ENCODE assay signal across 12 mouse cellular contexts in genomic region chr19:46899871-46900270, GRCm38 (mm10).
A peak's percentile ranks its signal among the peaks of the same experiment; 100 is the strongest.
DNase-seq lines count a peak whose midpoint lies in the region; ATAC-seq and TF ChIP-seq lines count a peak whose summit lies in the region.
"Had no signal": no experiment of that assay in that cellular context is flagged by ENCODE, and none has a peak within 500 bp of the region (broad histone marks: within the 10 kb centered on the region; RNA-seq: fewer than 3 reads in every experiment).

No protein-coding gene starts in this region.

- 52% methylated on average over 5 of the region's 5 CpGs for WGBS in heart, embryonic 10.5 days
- 48% methylated on average over 5 of the region's 5 CpGs for WGBS in liver, embryonic 13.5 days (ENCODE audit: insufficient replicate concordance)
- 38% methylated on average over 5 of the region's 5 CpGs for WGBS in bone marrow, adult 2 months

- DNase-seq in heart, adult 11 months = peak; percentile 87
- no peak for DNase-seq in heart, embryonic 10.5 days (ENCODE audit: low spot score)
- no peak for DNase-seq in liver, embryonic 13.5 days
- no peak for DNase-seq in liver
- no peak for DNase-seq in kidney, postnatal 10 days
- DNase-seq in left cerebral cortex, postnatal 36 days (ENCODE audit: low spot score in 2 of 2) = no peak

- H3K36me3 ChIP-seq in heart, embryonic 10.5 days = peaks cover 31% of the 10 kb centered on the region
- H3K36me3 ChIP-seq in liver, embryonic 13.5 days = peaks cover 45% of the 10 kb centered on the region

- ATAC-seq in liver, embryonic 13.5 days (ENCODE audit: low read depth) = no peak
- ATAC-seq: midbrain, embryonic 16.5 days had no signal

- H3K27ac ChIP-seq in heart, embryonic 10.5 days = no peak overlapping the region
- 0 out of 2 replicates have a peak overlapping the region, but pooled peaks have one; percentile 47 for H3K27ac ChIP-seq in liver, embryonic 13.5 days
- peak overlapping the region; percentile 16; the same call in 1 of the 2 replicates for H3K27ac ChIP-seq in bone marrow, adult 2 months (ENCODE audit: control insufficient read depth, insufficient read depth, low read depth, low read length, poor library complexity)
- H3K27ac ChIP-seq: forebrain, embryonic 12.5 days; hindbrain, embryonic 10.5 days; neural tube, embryonic 12.5 days had no signal

- peaks cover 4% of the 10 kb centered on the region; the same call in 1 of the 2 replicates for H3K9me3 ChIP-seq in heart, embryonic 10.5 days
- H3K9me3 ChIP-seq in liver, embryonic 13.5 days (replicated peaks) = peaks cover 6% of the 10 kb centered on the region; the same call in 1 of the 2 replicates

- no peak overlapping the region for H3K4me2 ChIP-seq in liver, embryonic 13.5 days
- H3K4me2 ChIP-seq: forebrain, embryonic 12.5 days; neural tube, embryonic 12.5 days had no signal

- TF ChIP-seq POLR2A in bone marrow, adult 2 months (IDR thresholded peaks at IDR 0.05; ENCODE audit: borderline replicate concordance, control insufficient read depth, low read depth, low read length) = no peak

- no peaks in the 10 kb centered on the region for H3K4me1 ChIP-seq in heart, embryonic 10.5 days
- H3K4me1 ChIP-seq in liver, embryonic 13.5 days (replicated peaks) = peaks cover 54% of the 10 kb centered on the region
- H3K4me1 ChIP-seq in bone marrow, adult 2 months (ENCODE audit: control insufficient read depth, insufficient read depth, low read length) = peaks cover 10% of the 10 kb centered on the region; the same call in 1 of the 2 replicates
- H3K4me1 ChIP-seq: forebrain, embryonic 12.5 days; hindbrain, embryonic 10.5 days; neural tube, embryonic 12.5 days had no signal

- TF ChIP-seq CTCF in bone marrow, adult 2 months (IDR thresholded peaks at IDR 0.05; ENCODE audit: control insufficient read depth, insufficient read depth, low read length) = no peak

- no peak overlapping the region for H3K9ac ChIP-seq in liver, embryonic 13.5 days
- H3K9ac ChIP-seq: forebrain, embryonic 12.5 days; neural tube, embryonic 12.5 days had no signal

- no peaks in the 10 kb centered on the region for H3K27me3 ChIP-seq in heart, embryonic 10.5 days (ENCODE audit: insufficient read depth, poor library complexity, severe bottlenecking)
- no peaks in the 10 kb centered on the region for H3K27me3 ChIP-seq in liver, embryonic 13.5 days
- H3K27me3 ChIP-seq: forebrain, embryonic 12.5 days; megakaryocyte, embryonic 14.5 days; neural tube, embryonic 12.5 days had no signal

- intact Hi-C loops in left cerebral cortex, postnatal 36 days (cut with DNase I) = no loop called here

- no peak overlapping the region for H3K4me3 ChIP-seq in heart, embryonic 10.5 days
- no peak overlapping the region for H3K4me3 ChIP-seq in liver, embryonic 13.5 days (replicated peaks)
- H3K4me3 ChIP-seq in bone marrow, adult 2 months (replicated peaks; ENCODE audit: control insufficient read depth, low read depth, low read length) = no peak overlapping the region
- H3K4me3 ChIP-seq: forebrain, embryonic 12.5 days; hindbrain, embryonic 10.5 days; megakaryocyte, embryonic 14.5 days; neural tube, embryonic 12.5 days had no signal
